Mouse (Mus musculus) cerebellum, postnatal 36 days (tissue): ENCODE measurements at regions not wholly inside any gene's neighbourhood (a gene's known extent, or its start where the extent isn't known, plus 50 kb on each side); places are given as distances from the start of the nearest gene placed in this dataset.

Source experiments
- DNase-seq, 2 experiments: peaks; one replicate each; pipeline ENCODE4 v3.0.0; 2021 to 2022; ENCODE audit warnings: mixed read lengths in 2 of 2

- DNase-seq = no peak
These were observed 172.5 kb downstream of the Tacr3 start for GRCm38 (mm10) chr3:135001270-135001669.

GRCm38 (mm10) chr3:135015784-135016183, 187.0 kb downstream of the Tacr3 start:
- no peak for DNase-seq

GRCm38 (mm10) chr3:135024366-135024765, 188.0 kb upstream of the Cenpe start:
- DNase-seq = no peak

GRCm38 (mm10) chr3:135024799-135025198, 187.5 kb upstream of the Cenpe start:
- no peak for DNase-seq

GRCm38 (mm10) chr3:135032483-135032882, 179.9 kb upstream of the Cenpe start:
- DNase-seq = no peak

GRCm38 (mm10) chr3:135037383-135037782, 175.0 kb upstream of the Cenpe start:
- DNase-seq = no peak

- no peak for DNase-seq
These were observed 170.1 kb upstream of the Cenpe start for GRCm38 (mm10) chr3:135042195-135042594.

GRCm38 (mm10) chr3:135045769-135046277, 166.5 kb upstream of the Cenpe start:
- DNase-seq = no peak

- DNase-seq = no peak
These were observed 120.8 kb upstream of the Cenpe start for GRCm38 (mm10) chr3:135091487-135091886.

- peak; percentile 7 to 11 for DNase-seq
These were observed 111.3 kb upstream of the Cenpe start for GRCm38 (mm10) chr3:135100901-135101586.
